Mouse (Mus musculus): ENCODE data around the gene Maip1.

Maip1 gene

GRCm38 (mm10) chr1:57406187-57407151 lies at the start of gene Maip1, which contains the start of gene Tyw5:
Gene Maip1, plus strand, starts transcription at chr1:57406328.
Gene Tyw5, minus strand, starts transcription at chr1:57407101.
- DNase-seq = peak; percentile 85 to 88

- DNase-seq = no peak
These were observed 47.6 kb upstream of the Maip1 start for GRCm38 (mm10) chr1:57358546-57358945.

GRCm38 (mm10) chr1:57367446-57367845 lies 38.7 kb upstream of the Maip1 start:
- DNase-seq = no peak

- no peak for DNase-seq
These were observed 37.0 kb upstream of the Maip1 start for GRCm38 (mm10) chr1:57369111-57369510.

- no peak for DNase-seq
These were observed 35.7 kb upstream of the Maip1 start for GRCm38 (mm10) chr1:57370451-57370850.

GRCm38 (mm10) chr1:57375276-57375675 lies 30.9 kb upstream of the Maip1 start:
- peak; percentile 22 for DNase-seq

GRCm38 (mm10) chr1:57376806-57377205 lies 29.3 kb upstream of the Maip1 start:
- DNase-seq = no peak

DNA sequence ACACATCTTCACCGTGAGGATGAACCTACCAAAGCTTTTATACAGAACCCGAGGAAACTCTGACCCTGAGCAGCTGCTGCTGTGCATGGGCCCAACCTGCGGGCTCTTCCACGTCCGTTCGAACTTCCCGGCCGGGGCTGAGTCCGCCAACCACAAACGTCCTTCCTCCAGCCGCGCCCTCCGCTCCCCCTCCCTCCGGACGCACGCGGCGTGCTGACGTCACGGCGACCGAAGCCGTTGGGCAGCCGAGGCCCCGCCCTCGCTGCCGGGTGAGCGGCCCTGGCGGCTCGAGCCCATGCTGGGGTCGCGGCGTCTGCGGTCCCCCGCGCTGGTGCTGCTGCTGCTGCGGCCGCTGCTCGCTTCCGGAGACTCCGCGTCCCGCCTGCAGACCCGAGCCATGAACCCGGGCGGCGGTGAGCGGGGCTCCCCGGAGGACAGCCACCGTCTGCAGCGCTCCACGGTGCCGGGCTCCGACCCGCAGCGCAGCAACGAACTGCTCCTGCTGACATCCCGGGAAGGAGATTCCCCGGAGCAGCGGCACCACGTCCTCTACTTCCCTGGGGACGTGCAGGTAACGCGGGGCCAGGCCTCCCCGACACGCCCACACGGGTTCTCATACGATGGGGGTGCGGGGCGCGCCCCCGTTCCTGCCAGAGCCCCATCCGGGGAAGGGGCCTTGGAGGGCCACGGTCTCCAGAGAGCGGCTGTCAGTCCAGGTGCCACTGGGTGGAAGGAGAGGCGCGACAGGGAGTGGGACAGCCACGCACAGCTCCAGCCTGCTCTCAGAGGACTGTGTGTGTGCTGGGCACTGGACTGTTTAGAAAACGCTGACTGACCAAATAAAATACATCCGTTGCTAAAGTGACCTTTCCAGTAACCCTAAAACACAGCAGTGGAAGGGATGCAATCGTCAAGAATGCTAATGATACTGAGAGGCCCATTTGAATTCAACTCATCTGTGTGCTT lies 28.5 kb upstream of the Maip1 start, which contains the start of gene 1700066M21Rik:
Gene 1700066M21Rik, plus strand, starts transcription at position 245 of the 966 bp plus-strand sequence.
- peak; percentile 94 to 95 for DNase-seq

GRCm38 (mm10) chr1:57386519-57386918 lies 19.6 kb upstream of the Maip1 start:
- no peak for DNase-seq

- no peak for DNase-seq
These were observed 18.3 kb upstream of the Maip1 start for GRCm38 (mm10) chr1:57387876-57388275.

DNA sequence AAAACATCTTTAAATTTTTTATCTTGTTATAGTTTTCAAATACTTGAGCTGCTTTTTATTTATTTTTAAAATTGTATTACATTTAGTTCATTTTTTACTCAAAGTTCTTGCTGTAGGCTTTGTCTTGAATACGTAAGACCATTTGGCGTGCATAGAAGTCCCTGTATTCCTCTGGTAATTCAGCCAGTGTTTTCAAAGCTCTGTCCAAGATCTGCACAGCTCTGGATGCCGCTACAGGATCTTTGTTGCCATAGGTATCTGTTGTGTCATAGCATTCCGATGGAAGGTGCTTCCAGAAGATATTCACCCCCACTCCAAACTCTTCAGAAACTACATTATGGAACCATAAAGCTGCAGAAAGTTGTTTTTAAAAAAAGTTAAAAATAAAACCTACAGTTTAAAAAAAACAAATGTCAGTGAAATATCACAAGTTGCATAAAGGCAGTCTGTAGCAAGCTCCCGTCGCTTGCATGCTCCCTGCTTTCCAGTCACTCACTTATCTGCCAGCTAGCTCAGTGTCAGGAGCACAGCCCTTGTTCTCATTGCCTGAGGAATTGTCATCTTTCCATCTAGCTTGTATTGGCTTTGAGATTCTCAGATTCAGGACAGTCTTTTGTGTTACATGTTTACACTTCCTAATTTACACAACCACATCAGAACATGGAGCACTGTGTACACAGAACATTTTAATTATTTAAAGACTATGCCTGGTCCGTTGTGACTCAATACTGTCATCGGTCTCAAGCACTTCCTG lies 17.5 kb upstream of the Maip1 start:
- no peak for DNase-seq

GRCm38 (mm10) chr1:57390993-57391790 lies 14.9 kb upstream of the Maip1 start:
- DNase-seq = no peak

DNA sequence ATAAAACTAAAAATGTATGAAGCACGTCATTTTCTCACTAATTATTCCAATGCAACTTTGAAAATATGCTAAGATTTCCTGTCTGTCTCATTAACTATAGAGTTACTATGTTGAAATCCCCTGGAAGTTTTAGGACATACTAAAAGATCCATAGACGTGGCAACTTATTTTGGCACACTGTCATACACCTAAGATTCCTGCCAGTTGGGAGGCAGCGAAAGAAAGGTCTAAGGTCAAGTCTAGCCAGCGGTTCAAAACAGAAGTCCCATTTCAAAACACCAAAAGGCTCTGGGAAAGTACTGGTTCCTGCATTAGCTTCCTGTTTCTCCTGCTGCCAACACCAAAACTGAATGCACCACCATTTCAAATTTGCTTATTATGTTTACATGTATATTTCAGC lies 13.7 kb upstream of the Maip1 start:
- DNase-seq = no peak

DNA sequence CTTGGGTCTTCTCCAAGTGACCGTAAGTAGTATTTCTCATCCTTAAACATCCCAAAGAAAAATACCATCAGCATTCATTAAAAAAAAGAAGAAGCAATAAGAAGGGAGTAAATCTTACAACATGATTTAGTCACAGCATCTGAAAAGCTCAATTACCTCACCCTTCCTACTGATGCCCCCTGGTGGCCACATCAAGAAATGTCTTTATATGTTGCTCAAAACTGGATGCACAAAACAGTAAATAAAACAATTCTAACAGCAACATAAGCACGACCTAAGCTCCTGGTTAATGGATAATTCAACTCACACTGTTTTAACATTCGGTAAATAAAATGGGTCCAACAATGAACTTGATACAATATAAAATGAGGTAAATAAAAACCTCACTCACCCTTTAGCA lies 12.1 kb upstream of the Maip1 start:
- peak; percentile 75 to 80 for DNase-seq

DNA sequence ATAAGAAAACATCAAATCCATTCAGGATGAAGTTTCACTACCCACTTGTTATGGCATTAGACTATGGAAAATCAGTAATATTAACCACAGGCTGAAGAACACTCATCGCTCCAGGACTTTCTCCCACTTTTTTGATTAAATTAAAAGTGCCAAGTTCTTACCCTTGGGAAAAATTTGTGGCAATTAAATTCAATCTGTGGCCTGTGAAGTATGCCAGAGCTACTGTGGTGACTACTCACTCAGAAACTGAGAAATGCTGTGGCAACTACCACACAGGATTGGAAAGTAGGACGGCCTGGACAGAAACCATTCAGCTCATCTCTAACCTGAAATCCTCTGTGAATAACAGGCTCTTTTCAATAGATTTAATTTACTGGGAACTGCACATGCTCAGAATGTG lies 5.8 kb upstream of the Maip1 start:
- no peak for DNase-seq

- DNase-seq = no peak
These were observed 5.3 kb upstream of the Maip1 start for GRCm38 (mm10) chr1:57400877-57401276.

GRCm38 (mm10) chr1:57402116-57402515 lies 4.0 kb upstream of the Maip1 start:
- no peak for DNase-seq

DNA sequence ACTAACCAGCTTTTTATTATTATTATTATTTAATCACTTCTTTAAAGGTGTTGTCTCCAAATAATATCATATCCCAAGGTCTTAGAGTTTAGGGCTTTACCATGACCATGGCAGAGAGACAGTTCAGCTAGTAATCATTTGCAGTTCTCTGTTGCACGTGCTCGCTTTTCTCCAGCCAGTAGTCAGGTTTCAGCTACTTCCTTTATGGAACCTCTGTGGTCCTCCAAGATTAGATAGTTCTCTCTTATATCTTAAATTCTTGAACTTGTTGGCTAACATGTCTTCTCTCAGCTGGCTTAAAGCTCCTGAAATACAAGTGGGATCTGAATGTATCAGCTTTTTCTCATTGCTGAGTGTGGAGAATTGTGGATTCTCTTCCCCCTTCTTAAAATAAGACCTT lies 2.9 kb downstream of the Maip1 start:
- DNase-seq = no peak

DNA sequence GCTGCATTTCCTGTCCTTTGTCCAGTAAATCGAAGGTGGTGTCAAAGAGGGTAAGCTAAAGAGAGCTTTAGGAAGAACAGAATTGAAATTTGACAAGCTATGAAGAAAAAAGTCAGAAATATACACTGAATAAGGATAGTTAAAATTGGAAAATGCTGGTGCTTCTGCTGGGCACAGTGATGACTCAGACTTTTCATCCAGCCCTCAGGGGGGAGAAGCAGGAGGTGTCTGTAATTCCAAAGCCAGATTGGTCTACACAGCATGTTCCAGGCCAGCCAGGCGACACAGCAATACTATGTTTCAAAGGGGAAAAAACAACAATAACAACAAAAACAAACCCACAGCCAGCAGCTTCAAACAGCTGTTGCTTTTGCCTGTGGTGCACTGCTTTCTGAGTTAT lies 7.3 kb downstream of the Maip1 start:
- DNase-seq = no peak

DNA sequence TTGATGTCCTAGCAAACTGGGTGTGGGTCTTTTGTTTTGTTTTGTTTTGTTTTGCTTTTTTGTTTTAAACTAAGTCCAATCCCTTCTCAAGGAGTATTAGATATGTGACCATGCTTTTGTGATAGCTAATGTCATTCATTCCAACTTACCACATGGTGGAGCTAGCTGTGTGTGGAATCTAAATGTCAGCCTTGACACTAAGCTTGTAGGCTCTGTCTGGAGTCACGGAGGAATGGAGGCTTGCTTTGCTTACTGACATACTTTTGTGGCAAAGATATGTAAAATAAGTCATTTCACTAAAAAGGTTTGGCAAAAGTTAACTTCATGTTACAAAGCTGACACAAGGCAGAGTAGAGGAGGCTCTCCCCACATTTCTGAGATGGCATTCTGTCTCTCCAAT lies 17.6 kb downstream of the Maip1 start:
- DNase-seq = no peak

Data from B cell, adult 2 months (primary cell).